Mouse (Mus musculus) lung, adult 2 months (tissue): Measurements from ENCODE around the gene Hipk2. TPM values are rescaled to one million over a fixed set of nuclear protein-coding genes. Genes with fewer than 3 reads are reported as not detected.

Source experiments
- DNase-seq: peaks from one replicate; pipeline ENCODE4 v3.0.0; 2022
- H3K4me1 ChIP-seq: fragments of 200-500 bp; 2 replicates; pipeline ENCODE4 v1.6.1; 2011; ENCODE audit warnings: low read length; ENCODE audit not compliant: control insufficient read depth, insufficient read depth
- H3K4me3 ChIP-seq: fragments of 200-500 bp; replicated peaks from 2 replicates; pipeline ENCODE3; 2011; ENCODE audit warnings: low read depth, mild to moderate bottlenecking, control low read depth, low read length; ENCODE audit errors: extremely low read depth
- CTCF ChIP-seq: fragments of 200-500 bp; IDR thresholded peaks from 2 replicates; pipeline ENCODE4 v1.5.1; 2011; ENCODE audit warnings: mild to moderate bottlenecking, low read length, control low read depth; ENCODE audit not compliant: insufficient read depth
- POLR2A ChIP-seq: fragments of 200-500 bp; IDR thresholded peaks from 2 replicates; pipeline ENCODE4 v1.6.1; 2011; ENCODE audit warnings: low read depth, mild to moderate bottlenecking, control low read depth, low read length, borderline replicate concordance; ENCODE audit errors: extremely low read depth
- WGBS: fragments of 180-500 bp; shearing (Covaris S2); methylation state at CpG from one replicate; pipeline ENCODE4 v1.1.7; 2018; 5-methylcytosine and 5-hydroxymethylcytosine counted together
- polyA plus RNA-seq: library from polyadenylated mRNA; depleted of rRNA; stranded (reverse); fragments of >200 nt; gene quantifications from 2 replicates; pipeline ENCODE4 v1.2.3, GENCODE M21; 2012

Gene Hipk2
- polyA plus RNA-seq, 1 experiment = 54.8 TPM

GRCm38 (mm10) chr6:38772836-38773518 is 103.0 kb downstream of the Hipk2 start:
- H3K4me1 ChIP-seq = peaks cover 30% of the 10 kb centered on the region
- TF ChIP-seq POLR2A = no peak
- TF ChIP-seq CTCF = no peak
- DNase-seq = no peak
- WGBS = 59% methylated on average over 7 of the region's 7 CpGs
- no peak overlapping the region for H3K4me3 ChIP-seq

DNA sequence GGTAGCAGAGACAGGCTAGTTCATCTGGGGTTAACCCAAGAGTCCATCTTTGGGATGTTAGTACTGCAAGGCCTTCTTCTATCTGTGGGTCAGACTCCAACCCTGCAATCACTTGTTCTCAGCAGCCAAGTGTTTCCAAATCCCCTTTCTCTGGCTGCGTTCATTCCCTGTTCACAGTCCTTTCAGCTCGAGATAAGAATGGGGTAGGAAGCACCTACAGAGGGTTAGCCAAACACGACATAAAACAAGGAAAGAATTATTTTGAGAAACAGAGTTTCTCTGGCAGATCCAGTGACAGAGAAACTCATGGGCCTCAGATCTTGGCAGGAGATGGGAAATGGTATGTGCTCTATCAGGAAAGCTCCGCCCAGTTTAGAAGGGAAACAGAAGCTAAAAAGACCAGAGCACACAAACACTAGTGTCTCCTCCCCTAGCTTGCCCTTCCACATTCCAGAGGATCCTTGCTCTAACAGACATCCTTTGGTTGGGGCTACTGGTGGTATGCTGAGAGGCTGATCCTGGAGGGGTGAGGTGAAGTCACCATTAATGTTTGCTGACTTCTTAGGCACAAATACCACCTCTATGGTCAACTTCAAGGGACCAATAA is 104.8 kb downstream of the Hipk2 start:
- TF ChIP-seq POLR2A (no peak), CTCF (no peak)
- no peak for DNase-seq
- Histone ChIP-seq H3K4me1 (peaks cover 32% of the 10 kb centered on the region), H3K4me3 (no peak overlapping the region)
- WGBS = 23% methylated on average over 4 of the region's 4 CpGs

- DNase-seq = no peak
- WGBS = 33% methylated on average over 2 of the region's 2 CpGs
- Histone ChIP-seq H3K4me3 (no peak overlapping the region), H3K4me1 (peaks cover 33% of the 10 kb centered on the region)
- no peak for TF ChIP-seq POLR2A
- TF ChIP-seq CTCF = no peak
Measured at GRCm38 (mm10) chr6:38769627-38770026, 106.3 kb downstream of the Hipk2 start.

GRCm38 (mm10) chr6:38762588-38763265 is 113.2 kb downstream of the Hipk2 start:
- Histone ChIP-seq H3K4me3 (no peak overlapping the region), H3K4me1 (peaks cover 20% of the 10 kb centered on the region)
- 58% methylated on average over 6 of the region's 6 CpGs for WGBS
- no peak for TF ChIP-seq POLR2A
- no peak for TF ChIP-seq CTCF
- DNase-seq = no peak

DNA sequence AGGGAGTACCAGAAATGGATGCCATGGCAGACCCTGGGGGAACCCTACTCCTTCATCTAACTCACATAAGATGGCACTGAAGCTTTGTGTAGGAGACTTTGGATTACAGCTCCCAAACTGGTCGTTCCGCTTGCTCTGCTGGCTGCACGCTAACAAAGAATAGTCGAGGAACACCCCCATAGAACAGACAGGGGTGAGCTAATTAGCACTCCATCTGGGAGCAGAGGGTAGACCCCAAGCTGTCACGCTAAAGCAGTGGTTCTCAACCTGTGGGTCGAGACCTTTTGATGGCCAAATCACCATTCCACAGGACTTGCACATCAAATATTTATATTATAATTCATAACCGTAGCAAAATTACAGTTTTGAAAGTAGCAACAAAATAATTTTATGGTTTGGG is 114.0 kb downstream of the Hipk2 start:
- Histone ChIP-seq H3K4me1 (peaks cover 17% of the 10 kb centered on the region), H3K4me3 (no peak overlapping the region)
- TF ChIP-seq POLR2A (no peak), CTCF (no peak)
- DNase-seq = no peak
- 84% methylated on average over 7 of the region's 7 CpGs for WGBS

- no peak for DNase-seq
- H3K4me1 ChIP-seq = peaks cover 17% of the 10 kb centered on the region
- H3K4me3 ChIP-seq = no peak overlapping the region
- TF ChIP-seq POLR2A = no peak
- TF ChIP-seq CTCF = no peak
- 54% methylated on average over 6 of the region's 6 CpGs for WGBS
Measured at GRCm38 (mm10) chr6:38760911-38761706, 114.9 kb downstream of the Hipk2 start.

DNA sequence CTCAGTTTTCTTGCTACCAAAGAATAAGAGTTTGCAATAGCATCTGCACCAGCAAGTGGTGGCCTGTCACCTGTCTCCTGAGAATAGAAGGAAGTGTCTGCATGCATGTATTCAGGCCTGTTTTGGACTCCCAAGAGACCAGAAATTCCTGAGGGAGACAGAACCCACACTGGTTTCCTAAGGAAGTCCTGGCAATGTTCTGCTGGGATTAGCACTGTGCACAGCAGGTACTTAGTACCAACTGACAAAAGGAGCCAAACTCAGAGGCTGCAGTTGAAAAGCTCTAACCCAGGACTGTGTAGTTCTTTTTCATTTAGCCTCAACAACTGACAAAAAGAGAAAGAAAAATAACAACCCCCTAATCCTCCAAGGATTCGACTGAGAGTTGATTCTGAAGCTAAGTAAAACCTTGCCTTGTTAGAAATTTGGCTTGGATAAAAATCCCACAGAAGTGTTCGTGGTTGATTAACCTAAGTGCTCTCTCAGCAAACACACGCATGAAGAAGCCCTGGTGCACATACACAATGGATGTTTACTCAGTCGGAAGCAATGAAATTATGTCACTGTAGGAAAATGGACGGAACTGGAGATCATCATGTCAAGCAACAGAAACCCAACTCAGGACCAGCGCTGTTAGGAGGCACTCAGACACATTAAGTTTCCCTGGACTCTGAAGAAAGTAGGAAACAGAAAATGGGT is 115.9 kb downstream of the Hipk2 start:
- no peak overlapping the region for H3K4me3 ChIP-seq
- no peak for DNase-seq
- 34% methylated on average over 6 of the region's 6 CpGs for WGBS
- TF ChIP-seq POLR2A = no peak
- no peak for TF ChIP-seq CTCF
- H3K4me1 ChIP-seq = peaks cover 16% of the 10 kb centered on the region

- Histone ChIP-seq H3K4me3 (no peak overlapping the region), H3K4me1 (peaks cover 13% of the 10 kb centered on the region)
- TF ChIP-seq POLR2A (no peak), CTCF (no peak)
- DNase-seq = peak; percentile 2
- WGBS = 70% methylated on average over 3 of the region's 3 CpGs
Measured at GRCm38 (mm10) chr6:38759186-38759585, 116.8 kb downstream of the Hipk2 start.

GRCm38 (mm10) chr6:38757597-38757996 is 118.4 kb downstream of the Hipk2 start:
- WGBS = 81% methylated on average over 2 of the region's 2 CpGs
- TF ChIP-seq POLR2A (no peak), CTCF (no peak)
- no peak for DNase-seq
- Histone ChIP-seq H3K4me1 (peaks cover 11% of the 10 kb centered on the region), H3K4me3 (no peak overlapping the region)
